Mouse (Mus musculus): ENCODE measurements around the gene Enpp7. TPM values are rescaled to one million over a fixed set of nuclear protein-coding genes. Genes with fewer than 3 reads are reported as not detected.

Enpp7 gene
- total RNA-seq (2014; rRNA removed): not detected in 2 replicates
- polyA plus RNA-seq (2015; fragmentation: Nextera tagmentation; extraction: Ambion mirVana): not detected in 2 replicates

DNA sequence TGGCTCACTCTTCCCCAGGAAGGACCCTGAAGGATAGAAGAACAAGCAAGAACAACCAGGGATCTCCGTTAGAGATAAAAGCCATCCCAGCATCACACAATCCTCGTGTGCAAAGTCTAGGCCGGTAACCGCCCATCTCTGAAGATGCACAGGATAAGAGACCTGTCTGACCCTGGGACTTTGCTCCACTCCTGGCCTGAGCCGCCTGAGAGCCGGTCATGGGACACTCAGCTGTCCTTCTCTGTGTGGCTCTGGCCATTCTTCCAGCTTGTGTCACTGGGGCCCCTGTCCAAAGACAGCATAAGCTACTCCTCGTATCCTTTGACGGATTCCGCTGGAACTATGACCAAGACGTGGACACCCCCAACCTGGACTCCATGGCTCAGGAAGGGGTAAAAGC, at the start of gene Enpp7:
Enpp7 (plus strand) TSS at position 190 of the 400 bp plus-strand sequence.
- H3K4me3 ChIP-seq (ENCODE audit: low read depth, low read length): no peak within 1 kb of the TSS
- H3K36me3 ChIP-seq (ENCODE audit: insufficient read depth): no peaks in the 10 kb centered on the region
- ATAC-seq (no peak), DNase-seq (no peak)
- no peaks in the 10 kb centered on the region for H3K9me3 ChIP-seq (ENCODE audit: low read length)
- H3K4me1 ChIP-seq (ENCODE audit: insufficient read depth): no peaks in the 10 kb centered on the region
- no peak for TF ChIP-seq CTCF (IDR thresholded peaks at IDR 0.05; ENCODE audit: low read depth)
- H3K9ac ChIP-seq: no peak within 1 kb of the TSS
- 92% methylated on average over 10 of the region's 10 CpGs for WGBS
- no peak within 1 kb of the TSS for H3K4me2 ChIP-seq (ENCODE audit: low read depth)
- no peaks in the 10 kb centered on the region for H3K27me3 ChIP-seq (ENCODE audit: insufficient read depth, low read length)
- no peak within 1 kb of the TSS for H3K27ac ChIP-seq (ENCODE audit: low read depth, low read length)

DNA sequence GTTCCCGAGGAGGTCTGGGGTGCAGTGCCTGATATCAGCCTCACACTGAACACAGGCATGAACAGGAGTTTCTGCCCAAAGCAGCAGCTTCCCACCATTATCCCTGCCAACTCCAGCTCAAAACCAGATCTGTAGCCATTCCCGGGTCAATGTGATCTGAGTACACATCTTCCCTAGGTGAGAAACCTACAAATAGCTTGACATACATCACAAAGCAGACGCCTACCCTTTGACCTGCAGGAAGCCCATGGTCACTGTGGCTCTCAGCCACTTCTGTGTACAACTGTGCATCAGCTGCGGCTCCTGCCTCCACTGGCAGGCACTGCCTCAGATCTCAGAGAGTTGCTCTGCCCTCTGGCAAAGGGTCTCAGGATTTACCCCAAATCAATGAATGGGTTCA, 48.3 kb upstream of the Enpp7 start:
- Histone ChIP-seq H3K4me2 (ENCODE audit: low read depth) (no peak overlapping the region), H3K27me3 (ENCODE audit: insufficient read depth, low read length) (no peaks in the 10 kb centered on the region), H3K9ac (no peak overlapping the region), H3K4me1 (ENCODE audit: insufficient read depth) (no peaks in the 10 kb centered on the region; the same call in 1 of the 2 replicates), H3K27ac (ENCODE audit: low read depth, low read length) (no peak overlapping the region), H3K36me3 (ENCODE audit: insufficient read depth) (no peaks in the 10 kb centered on the region), H3K4me3 (ENCODE audit: low read depth, low read length) (no peak overlapping the region), H3K9me3 (ENCODE audit: low read length) (no peaks in the 10 kb centered on the region)
- WGBS: 88% methylated on average over 4 of the region's 4 CpGs
- ATAC-seq: no peak
- no peak for DNase-seq
- TF ChIP-seq CTCF (IDR thresholded peaks at IDR 0.05; ENCODE audit: low read depth): no peak

DNA sequence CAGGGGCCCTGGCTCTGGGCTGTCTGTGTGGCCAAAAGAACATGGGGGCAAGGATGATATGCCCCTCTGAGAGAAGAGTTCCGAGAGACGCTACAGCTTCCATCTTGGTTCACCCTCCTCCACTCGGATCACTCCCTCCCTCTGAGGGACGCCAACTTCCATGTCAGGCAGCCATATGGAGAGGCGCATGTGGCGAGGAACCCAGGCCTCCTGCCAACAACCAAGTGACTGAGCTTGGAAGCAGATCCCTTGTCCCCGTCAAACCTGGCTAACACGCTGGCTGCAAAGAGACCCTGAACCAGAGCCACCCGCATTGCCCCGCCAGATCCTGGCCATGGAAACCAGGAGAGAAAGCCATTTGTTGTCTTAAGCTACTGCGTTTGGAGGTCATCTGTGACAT, 47.4 kb upstream of the Enpp7 start:
- peak overlapping the region; percentile 26; the same call in 1 of the 2 replicates for H3K4me2 ChIP-seq (ENCODE audit: low read depth)
- no peaks in the 10 kb centered on the region for H3K9me3 ChIP-seq (ENCODE audit: low read length)
- peak overlapping the region; percentile 76 for H3K27ac ChIP-seq (ENCODE audit: low read depth, low read length)
- H3K36me3 ChIP-seq (ENCODE audit: insufficient read depth): no peaks in the 10 kb centered on the region
- no peak overlapping the region for H3K9ac ChIP-seq
- WGBS: 36% methylated on average over 11 of the region's 11 CpGs
- no peaks in the 10 kb centered on the region for H3K27me3 ChIP-seq (ENCODE audit: insufficient read depth, low read length)
- H3K4me3 ChIP-seq (ENCODE audit: low read depth, low read length): no peak overlapping the region
- DNase-seq (peak; percentile 87), ATAC-seq (peak; percentile 87)
- TF ChIP-seq CTCF (IDR thresholded peaks at IDR 0.05; ENCODE audit: low read depth): no peak
- no peaks in the 10 kb centered on the region; the same call in 1 of the 2 replicates for H3K4me1 ChIP-seq (ENCODE audit: insufficient read depth)

DNA sequence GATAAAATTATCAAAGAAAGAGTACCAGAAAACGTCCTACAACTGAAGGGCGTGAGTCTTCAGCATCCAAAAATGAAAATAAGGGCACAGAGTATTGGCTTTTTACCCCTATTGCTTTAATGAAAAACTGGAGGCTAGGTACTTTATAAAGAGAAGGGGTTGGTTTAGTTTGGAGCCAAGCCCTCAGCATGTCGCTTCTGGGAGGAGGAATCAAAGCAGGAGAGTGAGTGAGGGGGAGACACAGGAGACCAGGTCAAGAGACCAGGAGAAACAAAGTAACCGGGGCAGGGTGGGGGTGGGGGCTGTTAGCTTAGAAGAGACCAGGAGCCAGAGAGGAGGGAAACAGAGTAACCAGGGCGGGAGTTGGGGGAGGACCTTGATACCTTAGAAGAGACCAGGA, 46.7 kb upstream of the Enpp7 start:
- H3K27me3 ChIP-seq (ENCODE audit: insufficient read depth, low read length): no peaks in the 10 kb centered on the region
- no peaks in the 10 kb centered on the region; the same call in 1 of the 2 replicates for H3K4me1 ChIP-seq (ENCODE audit: insufficient read depth)
- H3K9ac ChIP-seq: no peak overlapping the region
- no peak overlapping the region for H3K4me3 ChIP-seq (ENCODE audit: low read depth, low read length)
- DNase-seq (no peak), ATAC-seq (no peak)
- no peaks in the 10 kb centered on the region for H3K36me3 ChIP-seq (ENCODE audit: insufficient read depth)
- no peak overlapping the region; the same call in 1 of the 2 replicates for H3K27ac ChIP-seq (ENCODE audit: low read depth, low read length)
- 28% methylated on average over 5 of the region's 5 CpGs for WGBS
- H3K4me2 ChIP-seq (ENCODE audit: low read depth): no peak overlapping the region; the same call in 1 of the 2 replicates
- TF ChIP-seq CTCF (IDR thresholded peaks at IDR 0.05; ENCODE audit: low read depth): no peak
- no peaks in the 10 kb centered on the region for H3K9me3 ChIP-seq (ENCODE audit: low read length)

DNA sequence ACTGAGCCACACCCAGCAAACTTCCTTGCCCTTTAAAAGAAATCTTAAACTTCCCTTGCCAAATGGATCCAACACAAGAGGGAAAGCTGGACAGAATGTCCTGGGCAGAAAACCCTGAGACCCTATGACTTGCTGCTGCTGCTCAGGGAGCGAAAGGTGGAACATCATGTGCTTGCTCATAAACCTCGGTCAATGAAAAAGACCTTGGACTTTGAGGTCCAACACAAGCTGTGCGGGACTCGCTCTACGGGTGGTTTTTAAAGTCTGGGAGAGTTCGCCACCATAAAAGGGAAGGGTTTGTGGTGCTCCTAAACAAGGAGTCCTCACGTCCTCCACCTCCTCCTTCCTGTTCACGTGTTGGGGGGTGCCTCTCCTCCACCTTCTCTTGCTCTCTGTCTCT, 42.1 kb upstream of the Enpp7 start:
- DNase-seq (no peak), ATAC-seq (no peak)
- H3K27ac ChIP-seq (ENCODE audit: low read depth, low read length): no peak overlapping the region
- TF ChIP-seq CTCF (IDR thresholded peaks at IDR 0.05; ENCODE audit: low read depth): no peak
- no peaks in the 10 kb centered on the region; the same call in 1 of the 2 replicates for H3K4me1 ChIP-seq (ENCODE audit: insufficient read depth)
- H3K9me3 ChIP-seq (ENCODE audit: low read length): no peaks in the 10 kb centered on the region
- H3K4me2 ChIP-seq (ENCODE audit: low read depth): no peak overlapping the region
- no peaks in the 10 kb centered on the region for H3K36me3 ChIP-seq (ENCODE audit: insufficient read depth)
- H3K27me3 ChIP-seq (ENCODE audit: insufficient read depth, low read length): no peaks in the 10 kb centered on the region
- WGBS: 91% methylated on average over 8 of the region's 8 CpGs
- no peak overlapping the region for H3K9ac ChIP-seq
- H3K4me3 ChIP-seq (ENCODE audit: low read depth, low read length): no peak overlapping the region

DNA sequence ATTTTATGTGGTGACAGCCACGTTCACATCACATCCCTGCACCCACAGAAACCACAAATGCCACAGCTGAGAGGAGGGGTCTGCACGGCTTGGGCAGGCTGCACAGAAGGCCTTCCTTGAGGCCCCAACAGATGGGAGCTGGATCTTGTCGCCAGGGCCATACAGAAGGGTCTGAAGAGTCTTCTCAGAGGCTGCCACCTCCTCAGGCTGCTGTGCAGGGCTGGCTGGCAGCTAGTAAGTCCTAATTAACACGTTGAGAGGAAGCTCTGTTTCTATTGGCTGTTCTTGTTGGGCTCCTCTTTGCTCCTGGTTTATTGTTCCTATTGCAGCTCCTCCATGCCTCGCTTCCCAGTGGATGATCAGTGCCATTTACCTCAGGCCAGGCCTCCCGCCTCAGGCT, 33.0 kb upstream of the Enpp7 start:
- Histone ChIP-seq H3K27me3 (ENCODE audit: insufficient read depth, low read length) (no peaks in the 10 kb centered on the region), H3K4me3 (ENCODE audit: low read depth, low read length) (no peak overlapping the region), H3K36me3 (ENCODE audit: insufficient read depth) (no peaks in the 10 kb centered on the region), H3K4me1 (ENCODE audit: insufficient read depth) (peaks cover 20% of the 10 kb centered on the region), H3K4me2 (ENCODE audit: low read depth) (no peak overlapping the region), H3K9me3 (ENCODE audit: low read length) (no peaks in the 10 kb centered on the region), H3K27ac (ENCODE audit: low read depth, low read length) (0 out of 2 replicates have a peak overlapping the region, but pooled peaks have one; percentile 5), H3K9ac (no peak overlapping the region)
- WGBS: 24% methylated on average over 6 of the region's 6 CpGs
- ATAC-seq: peak; percentile 67
- TF ChIP-seq CTCF (IDR thresholded peaks at IDR 0.05; ENCODE audit: low read depth): no peak
- peak; percentile 41 for DNase-seq

DNA sequence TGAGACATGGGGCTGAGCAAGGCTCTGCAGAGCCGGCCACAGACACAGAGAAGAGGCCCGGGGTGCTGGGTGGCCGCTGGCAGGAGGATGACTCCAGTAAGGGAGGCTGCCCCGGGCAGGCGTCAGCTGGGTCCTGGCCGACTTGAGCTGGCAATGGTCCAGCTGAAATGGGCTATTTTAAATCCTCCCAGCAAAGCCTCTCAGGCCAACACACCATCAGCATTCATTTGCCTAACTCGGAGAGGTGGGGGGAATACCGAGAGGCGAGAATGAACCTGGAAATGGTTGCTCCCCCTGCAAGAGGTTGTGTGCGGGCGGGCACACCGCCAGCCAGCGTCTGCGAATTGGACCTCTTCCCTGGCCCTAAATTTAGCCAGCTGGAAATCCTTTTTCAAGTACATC, 30.9 kb upstream of the Enpp7 start:
- peak; percentile 78 for DNase-seq
- H3K36me3 ChIP-seq (ENCODE audit: insufficient read depth): no peaks in the 10 kb centered on the region
- H3K27ac ChIP-seq (ENCODE audit: low read depth, low read length): peak overlapping the region; percentile 4; the same call in 1 of the 2 replicates
- no peak overlapping the region for H3K4me2 ChIP-seq (ENCODE audit: low read depth)
- H3K9me3 ChIP-seq (ENCODE audit: low read length): no peaks in the 10 kb centered on the region
- no peaks in the 10 kb centered on the region for H3K27me3 ChIP-seq (ENCODE audit: insufficient read depth, low read length)
- peak; percentile 32; the same call in 1 of the 2 replicates for ATAC-seq
- no peak overlapping the region for H3K4me3 ChIP-seq (ENCODE audit: low read depth, low read length)
- no peak for TF ChIP-seq CTCF (IDR thresholded peaks at IDR 0.05; ENCODE audit: low read depth)
- H3K4me1 ChIP-seq (ENCODE audit: insufficient read depth): peaks cover 27% of the 10 kb centered on the region
- H3K9ac ChIP-seq: no peak overlapping the region
- 17% methylated on average over 14 of the region's 14 CpGs for WGBS
